Mouse (Mus musculus): ENCODE results near the gene Hes1. TPM values are rescaled to one million over a fixed set of nuclear protein-coding genes. Genes with fewer than 3 reads are reported as not detected.

The Hes1 gene
- polyA plus RNA-seq, 1 experiment from 2014 or later = 74.1 TPM

- no peak for ATAC-seq (ENCODE audit: insufficient number of reproducible peaks, insufficient read depth, low FRiP score, low read depth)
- no peaks in the 10 kb centered on the region for H3K9me3 ChIP-seq (ENCODE audit: control insufficient read depth, low read depth, low read length)
- H3K27ac ChIP-seq (ENCODE audit: low read length) = peak overlapping the region; percentile 98
- no peaks in the 10 kb centered on the region for H3K27me3 ChIP-seq (ENCODE audit: control insufficient read depth, insufficient read depth, low read length)
- H3K4me3 ChIP-seq (ENCODE audit: low read depth, low read length) = peak overlapping the region; percentile 33
- H3K36me3 ChIP-seq (ENCODE audit: control insufficient read depth, insufficient read depth, low read length) = no peaks in the 10 kb centered on the region
- H3K4me2 ChIP-seq (replicated peaks; ENCODE audit: low read depth, low read length) = peak overlapping the region; percentile 58
- peak overlapping the region; percentile 67; the same call in 1 of the 2 replicates for H3K9ac ChIP-seq (replicated peaks; ENCODE audit: low read depth, low read length)
- 4% methylated on average over 12 of the region's 12 CpGs for WGBS
- H3K4me1 ChIP-seq (ENCODE audit: control insufficient read depth, insufficient read depth, low read length) = peaks cover 24% of the 10 kb centered on the region
Measured at GRCm38 (mm10) chr16:30070771-30071191, 6.6 kb downstream of the Hes1 start.

GRCm38 (mm10) chr16:30073317-30073716 lies 9.1 kb downstream of the Hes1 start:
- Histone ChIP-seq H3K9me3 (ENCODE audit: control insufficient read depth, low read depth, low read length) (no peaks in the 10 kb centered on the region), H3K4me3 (ENCODE audit: low read depth, low read length) (no peak overlapping the region), H3K4me2 (replicated peaks; ENCODE audit: low read depth, low read length) (no peak overlapping the region), H3K36me3 (ENCODE audit: control insufficient read depth, insufficient read depth, low read length) (no peaks in the 10 kb centered on the region), H3K9ac (replicated peaks; ENCODE audit: low read depth, low read length) (no peak overlapping the region), H3K4me1 (ENCODE audit: control insufficient read depth, insufficient read depth, low read length) (peaks cover 24% of the 10 kb centered on the region), H3K27me3 (ENCODE audit: control insufficient read depth, insufficient read depth, low read length) (no peaks in the 10 kb centered on the region), H3K27ac (ENCODE audit: low read length) (no peak overlapping the region)
- 86% methylated on average over 1 of the region's 1 CpGs for WGBS
- ATAC-seq (ENCODE audit: insufficient number of reproducible peaks, insufficient read depth, low FRiP score, low read depth) = no peak

- Histone ChIP-seq H3K4me1 (ENCODE audit: control insufficient read depth, insufficient read depth, low read length) (peaks cover 13% of the 10 kb centered on the region), H3K27me3 (ENCODE audit: control insufficient read depth, insufficient read depth, low read length) (no peaks in the 10 kb centered on the region), H3K36me3 (ENCODE audit: control insufficient read depth, insufficient read depth, low read length) (no peaks in the 10 kb centered on the region), H3K4me3 (ENCODE audit: low read depth, low read length) (no peak overlapping the region), H3K9me3 (ENCODE audit: control insufficient read depth, low read depth, low read length) (no peaks in the 10 kb centered on the region), H3K27ac (ENCODE audit: low read length) (no peak overlapping the region), H3K9ac (replicated peaks; ENCODE audit: low read depth, low read length) (no peak overlapping the region), H3K4me2 (replicated peaks; ENCODE audit: low read depth, low read length) (no peak overlapping the region)
- no peak for ATAC-seq (ENCODE audit: insufficient number of reproducible peaks, insufficient read depth, low FRiP score, low read depth)
- WGBS = 50% methylated on average over 4 of the region's 4 CpGs
Measured at GRCm38 (mm10) chr16:30081498-30081897, 17.3 kb downstream of the Hes1 start.

- Histone ChIP-seq H3K27ac (ENCODE audit: low read length) (no peak overlapping the region), H3K9me3 (ENCODE audit: control insufficient read depth, low read depth, low read length) (no peaks in the 10 kb centered on the region), H3K4me2 (replicated peaks; ENCODE audit: low read depth, low read length) (no peak overlapping the region), H3K9ac (replicated peaks; ENCODE audit: low read depth, low read length) (no peak overlapping the region), H3K4me3 (ENCODE audit: low read depth, low read length) (no peak overlapping the region), H3K4me1 (ENCODE audit: control insufficient read depth, insufficient read depth, low read length) (peaks cover 14% of the 10 kb centered on the region), H3K27me3 (ENCODE audit: control insufficient read depth, insufficient read depth, low read length) (no peaks in the 10 kb centered on the region), H3K36me3 (ENCODE audit: control insufficient read depth, insufficient read depth, low read length) (no peaks in the 10 kb centered on the region)
- WGBS = 53% methylated on average over 4 of the region's 4 CpGs
- peak; percentile 37; the same call in 1 of the 2 replicates for ATAC-seq (ENCODE audit: insufficient number of reproducible peaks, insufficient read depth, low FRiP score, low read depth)
Measured at GRCm38 (mm10) chr16:30081980-30082379, 17.8 kb downstream of the Hes1 start.

- Histone ChIP-seq H3K27ac (ENCODE audit: low read length) (no peak overlapping the region), H3K4me2 (replicated peaks; ENCODE audit: low read depth, low read length) (no peak overlapping the region), H3K36me3 (ENCODE audit: control insufficient read depth, insufficient read depth, low read length) (no peaks in the 10 kb centered on the region), H3K4me3 (ENCODE audit: low read depth, low read length) (no peak overlapping the region), H3K27me3 (ENCODE audit: control insufficient read depth, insufficient read depth, low read length) (no peaks in the 10 kb centered on the region), H3K9ac (replicated peaks; ENCODE audit: low read depth, low read length) (no peak overlapping the region), H3K4me1 (ENCODE audit: control insufficient read depth, insufficient read depth, low read length) (peaks cover 14% of the 10 kb centered on the region), H3K9me3 (ENCODE audit: control insufficient read depth, low read depth, low read length) (no peaks in the 10 kb centered on the region)
- 92% methylated on average over 8 of the region's 8 CpGs for WGBS
- ATAC-seq (ENCODE audit: insufficient number of reproducible peaks, insufficient read depth, low FRiP score, low read depth) = no peak
Measured at GRCm38 (mm10) chr16:30082965-30083364, 18.8 kb downstream of the Hes1 start.

- H3K27ac ChIP-seq (ENCODE audit: low read length) = no peak overlapping the region
Measured at GRCm38 (mm10) chr16:30083536-30083935, 19.4 kb downstream of the Hes1 start.

GRCm38 (mm10) chr16:30088646-30089045 lies 24.5 kb downstream of the Hes1 start:
- no peak for ATAC-seq (ENCODE audit: insufficient number of reproducible peaks, insufficient read depth, low FRiP score, low read depth)
- H3K27me3 ChIP-seq (ENCODE audit: control insufficient read depth, insufficient read depth, low read length) = no peaks in the 10 kb centered on the region
- no peaks in the 10 kb centered on the region for H3K9me3 ChIP-seq (ENCODE audit: control insufficient read depth, low read depth, low read length)
- no peaks in the 10 kb centered on the region for H3K36me3 ChIP-seq (ENCODE audit: control insufficient read depth, insufficient read depth, low read length)
- no peak overlapping the region for H3K4me3 ChIP-seq (ENCODE audit: low read depth, low read length)
- H3K4me1 ChIP-seq (ENCODE audit: control insufficient read depth, insufficient read depth, low read length) = peaks cover 7% of the 10 kb centered on the region
- H3K9ac ChIP-seq (replicated peaks; ENCODE audit: low read depth, low read length) = no peak overlapping the region
- 85% methylated on average over 5 of the region's 5 CpGs for WGBS
- H3K27ac ChIP-seq (ENCODE audit: low read length) = no peak overlapping the region
- no peak overlapping the region for H3K4me2 ChIP-seq (replicated peaks; ENCODE audit: low read depth, low read length)

More at GRCm38 (mm10) chr16:30083536-30083935, 19.4 kb downstream of the Hes1 start:
- Histone ChIP-seq H3K27me3 (ENCODE audit: control insufficient read depth, insufficient read depth, low read length) (no peaks in the 10 kb centered on the region), H3K4me3 (ENCODE audit: low read depth, low read length) (no peak overlapping the region), H3K9ac (replicated peaks; ENCODE audit: low read depth, low read length) (no peak overlapping the region), H3K4me1 (ENCODE audit: control insufficient read depth, insufficient read depth, low read length) (peaks cover 14% of the 10 kb centered on the region), H3K9me3 (ENCODE audit: control insufficient read depth, low read depth, low read length) (no peaks in the 10 kb centered on the region), H3K4me2 (replicated peaks; ENCODE audit: low read depth, low read length) (no peak overlapping the region), H3K36me3 (ENCODE audit: control insufficient read depth, insufficient read depth, low read length) (no peaks in the 10 kb centered on the region)
- WGBS = 68% methylated on average over 3 of the region's 3 CpGs
- ATAC-seq (ENCODE audit: insufficient number of reproducible peaks, insufficient read depth, low FRiP score, low read depth) = no peak

- Histone ChIP-seq H3K9ac (replicated peaks; ENCODE audit: low read depth, low read length) (no peak overlapping the region), H3K27me3 (ENCODE audit: control insufficient read depth, insufficient read depth, low read length) (no peaks in the 10 kb centered on the region), H3K9me3 (ENCODE audit: control insufficient read depth, low read depth, low read length) (no peaks in the 10 kb centered on the region), H3K27ac (ENCODE audit: low read length) (no peak overlapping the region), H3K4me2 (replicated peaks; ENCODE audit: low read depth, low read length) (no peak overlapping the region), H3K4me1 (ENCODE audit: control insufficient read depth, insufficient read depth, low read length) (peaks cover 7% of the 10 kb centered on the region), H3K4me3 (ENCODE audit: low read depth, low read length) (no peak overlapping the region), H3K36me3 (ENCODE audit: control insufficient read depth, insufficient read depth, low read length) (no peaks in the 10 kb centered on the region)
- 69% methylated on average over 9 of the region's 9 CpGs for WGBS
- ATAC-seq (ENCODE audit: insufficient number of reproducible peaks, insufficient read depth, low FRiP score, low read depth) = no peak
Measured at GRCm38 (mm10) chr16:30090200-30090865, 26.1 kb downstream of the Hes1 start.

- Histone ChIP-seq H3K36me3 (ENCODE audit: control insufficient read depth, insufficient read depth, low read length) (no peaks in the 10 kb centered on the region), H3K4me3 (ENCODE audit: low read depth, low read length) (no peak overlapping the region), H3K4me2 (replicated peaks; ENCODE audit: low read depth, low read length) (no peak overlapping the region), H3K9me3 (ENCODE audit: control insufficient read depth, low read depth, low read length) (no peaks in the 10 kb centered on the region), H3K4me1 (ENCODE audit: control insufficient read depth, insufficient read depth, low read length) (peaks cover 14% of the 10 kb centered on the region), H3K9ac (replicated peaks; ENCODE audit: low read depth, low read length) (no peak overlapping the region), H3K27me3 (ENCODE audit: control insufficient read depth, insufficient read depth, low read length) (no peaks in the 10 kb centered on the region), H3K27ac (ENCODE audit: low read length) (no peak overlapping the region)
- 50% methylated on average over 3 of the region's 3 CpGs for WGBS
- ATAC-seq (ENCODE audit: insufficient number of reproducible peaks, insufficient read depth, low FRiP score, low read depth) = no peak
Measured at GRCm38 (mm10) chr16:30096050-30096449, 31.9 kb downstream of the Hes1 start.
